In the genomic region with DNA sequence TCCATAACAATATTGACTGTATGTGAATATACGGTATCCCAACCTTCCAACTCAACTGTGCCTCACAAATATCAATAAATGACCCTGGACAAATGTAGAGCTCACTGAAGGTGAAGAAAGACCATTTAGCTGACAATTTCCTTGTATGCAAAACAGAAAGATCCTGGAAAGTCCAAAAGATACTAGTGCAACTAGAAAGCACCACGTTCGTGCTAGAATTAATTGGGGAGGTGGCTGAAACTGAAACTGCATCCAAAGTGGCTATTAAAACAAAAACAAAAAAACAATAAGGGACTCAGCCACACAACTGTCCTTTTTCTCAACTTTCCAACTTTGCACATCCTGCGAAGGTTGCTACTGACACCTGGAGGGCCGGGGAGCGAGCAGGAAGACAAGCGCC, we compare ENCODE assay signal across 8 mouse cellular contexts. TPM values are rescaled to one million over a fixed set of nuclear protein-coding genes. Genes with fewer than 3 reads are reported as not detected.
DNase-seq lines count a peak whose midpoint lies in the region; ATAC-seq and TF ChIP-seq lines count a peak whose summit lies in the region.

No protein-coding gene starts in this region.

- peak overlapping the region; percentile 57 for H3K4me3 ChIP-seq in heart, embryonic 11.5 days (ENCODE audit: low read depth, low read length)
- H3K4me3 ChIP-seq in CH12.LX (replicated peaks in 1 of 3; ENCODE audit: low read depth in 2 of 3, low read length in 2 of 3, poor library complexity in 1 of 3), result peak overlapping the region; percentile 83 to 98 (median 87)
- peak overlapping the region; percentile 82 for H3K4me3 ChIP-seq in forebrain, embryonic 14.5 days (ENCODE audit: low read depth, low read length)
- H3K4me3 ChIP-seq in liver, embryonic 15.5 days (replicated peaks), result peak overlapping the region; percentile 91

- H3K4me2 ChIP-seq in heart, embryonic 11.5 days, result peak overlapping the region; percentile 80
- H3K4me2 ChIP-seq in CH12.LX (ENCODE audit: insufficient read depth, low read depth, poor library complexity, severe bottlenecking), result peak overlapping the region; percentile 95; the same call in 1 of the 2 replicates
- peak overlapping the region; percentile 66 for H3K4me2 ChIP-seq in forebrain, embryonic 14.5 days (ENCODE audit: low read length)
- H3K4me2 ChIP-seq in liver, embryonic 15.5 days, result peak overlapping the region; percentile 78

- no peak for TF ChIP-seq POLR2A in CH12.LX (IDR thresholded peaks at IDR 0.05; ENCODE audit: low read depth, low read length)

- TF ChIP-seq CTCF in CH12.LX (conservative IDR thresholded peaks at IDR 0.05 in 1 of 2, IDR thresholded peaks at IDR 0.05 in 1 of 2; ENCODE audit: low read depth in 2 of 2, low read length in 2 of 2), result no peak

- H3K9me3 ChIP-seq in heart, embryonic 11.5 days (replicated peaks; ENCODE audit: control insufficient read depth, low read length), result no peaks in the 10 kb centered on the region
- no peaks in the 10 kb centered on the region for H3K9me3 ChIP-seq in CH12.LX (replicated peaks; ENCODE audit: low read length)
- H3K9me3 ChIP-seq in forebrain, embryonic 14.5 days (replicated peaks; ENCODE audit: control insufficient read depth, low read length), result no peaks in the 10 kb centered on the region
- H3K9me3 ChIP-seq in liver, embryonic 15.5 days (replicated peaks), result no peaks in the 10 kb centered on the region

- H3K9ac ChIP-seq in heart, embryonic 11.5 days (ENCODE audit: low read depth, low read length), result peak overlapping the region; percentile 70
- H3K9ac ChIP-seq in CH12.LX (ENCODE audit: insufficient read depth, low read depth), result peak overlapping the region; percentile 97
- H3K9ac ChIP-seq in forebrain, embryonic 14.5 days (ENCODE audit: low read length), result peak overlapping the region; percentile 84
- H3K9ac ChIP-seq in liver, embryonic 15.5 days, result peak overlapping the region; percentile 79

- dilution Hi-C loops in CH12.LX (cut with MboI; ENCODE audit: extremely low pct_ligation_motif_present, extremely low pct_unique_long_range_greater_than_20kb, low sequenced_read_pairs), result no loop called here

- peaks cover 9% of the 10 kb centered on the region for H3K4me1 ChIP-seq in heart, embryonic 11.5 days (ENCODE audit: control insufficient read depth, insufficient read depth, low read length)
- H3K4me1 ChIP-seq in CH12.LX (ENCODE audit: control insufficient read depth in 1 of 2, insufficient read depth in 2 of 2), result peaks cover 11 to 50% of the 10 kb centered on the region in 2 experiments
- H3K4me1 ChIP-seq in forebrain, embryonic 14.5 days (ENCODE audit: control insufficient read depth, insufficient read depth, low read length), result peaks cover 8% of the 10 kb centered on the region
- peaks cover 51% of the 10 kb centered on the region for H3K4me1 ChIP-seq in liver, embryonic 15.5 days (replicated peaks)

- no peak for ATAC-seq in heart, embryonic 11.5 days (replicated peaks; ENCODE audit: insufficient number of reproducible peaks, low FRiP score, low TSS enrichment)
- no peak for ATAC-seq in forebrain, embryonic 14.5 days
- no peak for ATAC-seq in liver, embryonic 15.5 days (ENCODE audit: insufficient read depth)
- no peak for ATAC-seq in inflammation-experienced regulatory T-cells, adult 6 months

- no peak; the same call in 1 of the 2 replicates for TF ChIP-seq RAD21 in CH12.LX (IDR thresholded peaks at IDR 0.05; ENCODE audit: low read depth, low read length)

- H3K36me3 ChIP-seq in heart, embryonic 11.5 days (ENCODE audit: control insufficient read depth, insufficient read depth, low read length), result no peaks in the 10 kb centered on the region
- peaks cover 10 to 28% of the 10 kb centered on the region in 2 experiments for H3K36me3 ChIP-seq in CH12.LX (replicated peaks in 1 of 2; ENCODE audit: control insufficient read depth in 1 of 2, insufficient read depth in 1 of 2, low read length in 1 of 2)
- H3K36me3 ChIP-seq in forebrain, embryonic 14.5 days (ENCODE audit: control insufficient read depth, insufficient read depth, low read length), result 0 out of 2 replicates have a peak, but pooled peaks cover 5% of the 10 kb centered on the region
- peaks cover 3% of the 10 kb centered on the region for H3K36me3 ChIP-seq in liver, embryonic 15.5 days (replicated peaks)

- peaks cover 46% of the 10 kb centered on the region for H3K79me2 ChIP-seq in CH12.LX (replicated peaks; ENCODE audit: control insufficient read depth, extremely low read depth, insufficient read depth, poor library complexity, severe bottlenecking)

- in situ Hi-C loops in CH12.LX (cut with MboI; ENCODE audit: low pct_ligation_motif_present, low pct_unique_long_range_greater_than_20kb, low sequenced_read_pairs), result no loop called here

- peak; percentile 28; the same call in 1 of the 2 replicates for TF ChIP-seq EP300 in CH12.LX (IDR thresholded peaks at IDR 0.05; ENCODE audit: low read length)

- DNase-seq in heart, postnatal 36 days, result no peak
- peak; percentile 35 for DNase-seq in CH12.LX (ENCODE audit: extremely low read depth)
- DNase-seq in forebrain, embryonic 14.5 days (ENCODE audit: low spot score), result no peak
- no peak for DNase-seq in frontal cortex, postnatal 25 days (ENCODE audit: low spot score in 2 of 2)
- DNase-seq in layer of hippocampus, postnatal 36 days, result no peak

- no peaks in the 10 kb centered on the region for H3K27me3 ChIP-seq in heart, embryonic 11.5 days (ENCODE audit: control insufficient read depth, insufficient read depth, low read length)
- H3K27me3 ChIP-seq in CH12.LX (replicated peaks), result no peaks in the 10 kb centered on the region
- no peaks in the 10 kb centered on the region for H3K27me3 ChIP-seq in forebrain, embryonic 14.5 days (replicated peaks; ENCODE audit: control insufficient read depth, insufficient read depth, low read length)
- no peaks in the 10 kb centered on the region for H3K27me3 ChIP-seq in liver, embryonic 15.5 days

- 8% methylated on average over 7 of the region's 7 CpGs for WGBS in heart, embryonic 11.5 days (ENCODE audit: insufficient replicate concordance)
- 8% methylated on average over 7 of the region's 7 CpGs for WGBS in forebrain, embryonic 14.5 days
- WGBS in liver, embryonic 15.5 days (ENCODE audit: insufficient replicate concordance), result 7% methylated on average over 7 of the region's 7 CpGs

- intact Hi-C loops in heart, postnatal 36 days (cut with DNase I), result loop anchor here (2.0 to 10.0 kb wide), 3 partner anchors 36 to 494 kb away; partner anchors contain the start of gene Parn

- peak overlapping the region; percentile 37 for H3K27ac ChIP-seq in heart, embryonic 11.5 days (ENCODE audit: low read depth, low read length)
- peak overlapping the region; percentile 78; the same call in 1 of the 2 replicates for H3K27ac ChIP-seq in CH12.LX (ENCODE audit: insufficient read depth, low read depth)
- H3K27ac ChIP-seq in forebrain, embryonic 14.5 days (ENCODE audit: low read depth, low read length), result peak overlapping the region; percentile 96
- H3K27ac ChIP-seq in liver, embryonic 15.5 days (replicated peaks), result peak overlapping the region; percentile 80

TF ChIP-seq in CH12.LX, 34 proteins besides CTCF, POLR2A, EP300 and RAD21:
- TF ChIP-seq NRF1 (IDR thresholded peaks at IDR 0.05; ENCODE audit: low read depth, low read length) (no peak), TBP (conservative IDR thresholded peaks at IDR 0.05; ENCODE audit: low read depth, low read length) (0 out of 2 replicates have a peak, but pooled peaks have one; percentile 4), CHD1 (IDR thresholded peaks at IDR 0.05; ENCODE audit: low read depth, low read length) (no peak), MAFK (IDR thresholded peaks at IDR 0.05; ENCODE audit: insufficient replicate concordance, low read length) (0 out of 2 replicates have a peak, but pooled peaks have one; percentile 12), RCOR1 (conservative IDR thresholded peaks at IDR 0.05; ENCODE audit: low read depth, low read length) (0 out of 2 replicates have a peak, but pooled peaks have one; percentile 51), BHLHE40 (IDR thresholded peaks at IDR 0.05; ENCODE audit: low read depth, low read length) (peak; percentile 66; the same call in 1 of the 2 replicates), SMC3 (IDR thresholded peaks at IDR 0.05; ENCODE audit: low read depth, low read length) (no peak), IRF4 (IDR thresholded peaks at IDR 0.05; ENCODE audit: low read depth, low read length) (peak; percentile 73), ZC3H11A (IDR thresholded peaks at IDR 0.05; ENCODE audit: low read depth, low read length) (no peak), ZKSCAN1 (IDR thresholded peaks at IDR 0.05; ENCODE audit: borderline replicate concordance, low read depth, low read length) (no peak), MXI1 (IDR thresholded peaks at IDR 0.05; ENCODE audit: low read depth, low read length) (0 out of 2 replicates have a peak, but pooled peaks have one; percentile 2)

RNA-seq across cellular contexts. Expression of gene Nde1, which starts 4.5 kb away (rescaled TPM):
- polyA plus RNA-seq in heart, embryonic 11.5 days (2014; fragmentation: Nextera tagmentation; extraction: Ambion mirVana), result 85.9 and 87.2 TPM in 2 replicates
- total RNA-seq in heart, postnatal 36 days (2021), result 10 to 100 TPM; 30.9 to 32.2 TPM
- total RNA-seq in CH12.LX (2012; rRNA removed) (65.0 and 84.8 TPM in 2 replicates), CH12.LX (2014; rRNA removed) (62.1 and 68.6 TPM in 2 replicates)
- 104 and 110 TPM in 2 replicates for polyA plus RNA-seq in CH12.LX (2012; ENCODE audit: insufficient read length, low read depth)
- polyA plus RNA-seq in forebrain, embryonic 14.5 days (2014; fragmentation: Nextera tagmentation; extraction: Ambion mirVana), result 63.3 and 75.4 TPM in 2 replicates
- polyA plus RNA-seq in liver, embryonic 15.5 days (2015; fragmentation: Nextera tagmentation; extraction: Ambion mirVana), result 51.9 and 54.5 TPM in 2 replicates
- 100 to 1,000 TPM in 1 of 3 experiments, 10 to 100 TPM in 2; 88.3 to 134 (median 98.5) TPM for polyA plus RNA-seq in inflammation-experienced regulatory T-cells, adult 6 months (2017; shearing (Covaris generic))
- 10 to 100 TPM; 27.2 to 31.6 TPM for total RNA-seq in layer of hippocampus, postnatal 36 days (2021)

RNA-seq across cellular contexts. Expression of gene Marf1, which starts 4.6 kb away (rescaled TPM):
- polyA plus RNA-seq in heart, embryonic 11.5 days (2014; fragmentation: Nextera tagmentation; extraction: Ambion mirVana), result 10.7 and 15.0 TPM in 2 replicates
- 10 to 100 TPM; 32.4 to 33.0 TPM for total RNA-seq in heart, postnatal 36 days (2021)
- total RNA-seq in CH12.LX (2012; rRNA removed) (22.0 and 26.7 TPM in 2 replicates), CH12.LX (2014; rRNA removed) (19.7 and 19.9 TPM in 2 replicates)
- 24.5 and 28.1 TPM in 2 replicates for polyA plus RNA-seq in CH12.LX (2012; ENCODE audit: insufficient read length, low read depth)
- 17.1 and 20.2 TPM in 2 replicates for polyA plus RNA-seq in forebrain, embryonic 14.5 days (2014; fragmentation: Nextera tagmentation; extraction: Ambion mirVana)
- 5.5 and 5.6 TPM in 2 replicates for polyA plus RNA-seq in liver, embryonic 15.5 days (2015; fragmentation: Nextera tagmentation; extraction: Ambion mirVana)
- 10 to 100 TPM; 31.1 to 35.7 (median 32.0) TPM for polyA plus RNA-seq in inflammation-experienced regulatory T-cells, adult 6 months (2017; shearing (Covaris generic))
- 100 to 1,000 TPM; 130 to 136 TPM for total RNA-seq in layer of hippocampus, postnatal 36 days (2021)

Comparison
In these comparisons a context has a peak if more than half of its experiments do, and no peak if none do; other contexts are left out.
1. H3K27ac ChIP-seq: peak in every context shown above with its lines; median percentile 96 in forebrain, embryonic 14.5 days; 80 in liver, embryonic 15.5 days; 78 in CH12.LX; 37 in heart, embryonic 11.5 days.